Mouse (Mus musculus) liver, postnatal 0 days (tissue): Measurements from ENCODE around the gene Kcnh6.

Source experiments
- CTCF ChIP-seq: sonication (generic); IDR thresholded peaks from 2 replicates; pipeline ENCODE4 v1.5.1; 2016; ENCODE audit warnings: antibody characterized with exemption, low read depth
- EP300 ChIP-seq: IDR thresholded peaks from 2 replicates; pipeline ENCODE4 v1.6.1; 2016; ENCODE audit warnings: antibody characterized with exemption, low read depth, mild to moderate bottlenecking

DNA sequence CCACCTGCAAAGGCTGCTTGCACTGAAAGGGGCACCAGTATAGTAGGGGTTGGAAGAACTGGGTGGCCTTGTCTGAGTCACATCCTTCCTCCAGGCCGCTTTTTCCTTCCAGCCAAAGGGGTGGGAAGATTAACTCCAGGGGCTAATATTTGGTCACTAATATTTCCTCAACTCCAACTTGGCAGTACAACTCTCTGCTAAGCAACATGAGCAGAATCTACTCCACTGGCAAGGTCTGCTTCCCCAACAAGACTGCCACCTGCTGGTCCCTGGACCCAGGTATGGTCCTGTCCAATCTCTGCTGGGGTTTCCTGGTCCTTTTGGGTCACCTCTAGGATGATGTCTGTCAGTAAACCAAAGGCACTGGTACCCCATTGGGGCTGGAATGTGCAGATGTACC lies 38.4 kb upstream of the Kcnh6 start:
- TF ChIP-seq CTCF: peak; percentile 57
- no peak for TF ChIP-seq EP300
